Mouse (Mus musculus): ENCODE results near the gene Kif15. TPM values are rescaled to one million over a fixed set of nuclear protein-coding genes. Genes with fewer than 3 reads are reported as not detected.

Gene Kif15
- polyA plus RNA-seq, 1 experiment from 2014 or later: 27.5 TPM

- Histone ChIP-seq H3K9me3 (no peaks in the 10 kb centered on the region), H3K4me2 (peak within 1 kb of the TSS; percentile 89), H3K27ac (replicated peaks) (peak within 1 kb of the TSS; percentile 90), H3K4me3 (peak within 1 kb of the TSS; percentile 75), H3K9ac (peak within 1 kb of the TSS; percentile 88), H3K27me3 (replicated peaks) (no peaks in the 10 kb centered on the region), H3K36me3 (peaks cover 26% of the 10 kb centered on the region), H3K4me1 (peaks cover 34% of the 10 kb centered on the region)
- peak; percentile 91 for ATAC-seq (ENCODE audit: extremely low read depth, insufficient number of reproducible peaks, low FRiP score, low TSS enrichment)
- WGBS: under 1% methylated on average over 58 of the region's 69 CpGs
Observed at GRCm38 (mm10) chr9:123020995-123021631, 70.3 kb downstream of the Kif15 start, which contains the start of gene Tmem42. Tmem42 (plus strand) TSS chr9:123021326.

GRCm38 (mm10) chr9:123021636-123022379 is 71.0 kb downstream of the Kif15 start:
- H3K9ac ChIP-seq: peak overlapping the region; percentile 88
- 37% methylated on average over 18 of the region's 24 CpGs for WGBS
- peak overlapping the region; percentile 89 for H3K4me2 ChIP-seq
- H3K27me3 ChIP-seq (replicated peaks): no peaks in the 10 kb centered on the region
- H3K9me3 ChIP-seq: no peaks in the 10 kb centered on the region
- H3K36me3 ChIP-seq: peaks cover 19% of the 10 kb centered on the region
- H3K4me3 ChIP-seq: peak overlapping the region; percentile 75
- 0 out of 2 replicates have a peak, but pooled peaks have one; percentile 3 for ATAC-seq (ENCODE audit: extremely low read depth, insufficient number of reproducible peaks, low FRiP score, low TSS enrichment)
- no peak overlapping the region for H3K27ac ChIP-seq (replicated peaks)
- peaks cover 34% of the 10 kb centered on the region for H3K4me1 ChIP-seq

GRCm38 (mm10) chr9:123024201-123024600 is 73.4 kb downstream of the Kif15 start:
- H3K4me1 ChIP-seq: peaks cover 28% of the 10 kb centered on the region
- no peaks in the 10 kb centered on the region for H3K36me3 ChIP-seq
- H3K4me3 ChIP-seq: no peak overlapping the region
- H3K27ac ChIP-seq (replicated peaks): no peak overlapping the region
- no peak overlapping the region for H3K4me2 ChIP-seq
- no peaks in the 10 kb centered on the region for H3K9me3 ChIP-seq
- WGBS: 74% methylated on average over 2 of the region's 2 CpGs
- no peak for ATAC-seq (ENCODE audit: extremely low read depth, insufficient number of reproducible peaks, low FRiP score, low TSS enrichment)
- H3K9ac ChIP-seq: no peak overlapping the region
- H3K27me3 ChIP-seq (replicated peaks): no peaks in the 10 kb centered on the region

- no peak overlapping the region for H3K4me2 ChIP-seq
- H3K9me3 ChIP-seq: no peaks in the 10 kb centered on the region
- 75% methylated on average over 13 of the region's 13 CpGs for WGBS
- H3K4me1 ChIP-seq: no peaks in the 10 kb centered on the region
- H3K36me3 ChIP-seq: no peaks in the 10 kb centered on the region
- H3K4me3 ChIP-seq: no peak overlapping the region
- ATAC-seq (ENCODE audit: extremely low read depth, insufficient number of reproducible peaks, low FRiP score, low TSS enrichment): no peak
- no peaks in the 10 kb centered on the region for H3K27me3 ChIP-seq (replicated peaks)
- H3K27ac ChIP-seq (replicated peaks): no peak overlapping the region
- no peak overlapping the region for H3K9ac ChIP-seq
Observed at GRCm38 (mm10) chr9:123031496-123032246, 80.8 kb downstream of the Kif15 start.

- H3K27ac ChIP-seq (replicated peaks): no peak within 1 kb of the TSS
- H3K4me2 ChIP-seq: no peak within 1 kb of the TSS
- H3K4me3 ChIP-seq: no peak within 1 kb of the TSS
- H3K4me1 ChIP-seq: no peaks in the 10 kb centered on the region
- no peak for ATAC-seq (ENCODE audit: extremely low read depth, insufficient number of reproducible peaks, low FRiP score, low TSS enrichment)
- H3K27me3 ChIP-seq (replicated peaks): peaks cover 3% of the 10 kb centered on the region
- H3K9me3 ChIP-seq: no peaks in the 10 kb centered on the region
- no peaks in the 10 kb centered on the region for H3K36me3 ChIP-seq
- no peak within 1 kb of the TSS for H3K9ac ChIP-seq
- WGBS: 72% methylated on average over 4 of the region's 4 CpGs
Observed at GRCm38 (mm10) chr9:123034426-123034825, 83.6 kb downstream of the Kif15 start, which contains the start of gene Tgm4. Tgm4 (plus strand) TSS chr9:123034726.

- H3K4me3 ChIP-seq: no peak overlapping the region
- WGBS: 82% methylated on average over 1 of the region's 1 CpGs
- no peaks in the 10 kb centered on the region for H3K27me3 ChIP-seq (replicated peaks)
- no peaks in the 10 kb centered on the region for H3K9me3 ChIP-seq
- H3K4me2 ChIP-seq: no peak overlapping the region
- H3K9ac ChIP-seq: no peak overlapping the region
- ATAC-seq (ENCODE audit: extremely low read depth, insufficient number of reproducible peaks, low FRiP score, low TSS enrichment): no peak
- H3K36me3 ChIP-seq: no peaks in the 10 kb centered on the region
- H3K27ac ChIP-seq (replicated peaks): no peak overlapping the region
- no peaks in the 10 kb centered on the region for H3K4me1 ChIP-seq
Observed at GRCm38 (mm10) chr9:123047665-123048064, 96.8 kb downstream of the Kif15 start.

- ATAC-seq (ENCODE audit: extremely low read depth, insufficient number of reproducible peaks, low FRiP score, low TSS enrichment): no peak
- Histone ChIP-seq H3K27me3 (replicated peaks) (no peaks in the 10 kb centered on the region), H3K4me3 (no peak overlapping the region), H3K36me3 (no peaks in the 10 kb centered on the region), H3K9me3 (no peaks in the 10 kb centered on the region), H3K4me2 (no peak overlapping the region), H3K4me1 (peaks cover 8% of the 10 kb centered on the region; the same call in 1 of the 2 replicates), H3K27ac (replicated peaks) (no peak overlapping the region), H3K9ac (no peak overlapping the region)
Observed at GRCm38 (mm10) chr9:123058724-123059292, 108.0 kb downstream of the Kif15 start.

- H3K9me3 ChIP-seq: no peaks in the 10 kb centered on the region
- no peak overlapping the region for H3K9ac ChIP-seq
- WGBS: 88% methylated on average over 3 of the region's 3 CpGs
- no peak overlapping the region for H3K27ac ChIP-seq (replicated peaks)
- H3K4me2 ChIP-seq: no peak overlapping the region
- H3K4me1 ChIP-seq: peaks cover 8% of the 10 kb centered on the region; the same call in 1 of the 2 replicates
- no peaks in the 10 kb centered on the region for H3K27me3 ChIP-seq (replicated peaks)
- ATAC-seq (ENCODE audit: extremely low read depth, insufficient number of reproducible peaks, low FRiP score, low TSS enrichment): no peak
- H3K36me3 ChIP-seq: no peaks in the 10 kb centered on the region
- H3K4me3 ChIP-seq: no peak overlapping the region
Observed at GRCm38 (mm10) chr9:123060172-123060571, 109.3 kb downstream of the Kif15 start.

Other genes starting within 250 kb of the Kif15 start
- gene Topaz1, start 203.7 kb upstream of the Kif15 start, polyA plus RNA-seq (2015; fragmentation: Nextera tagmentation; extraction: Ambion mirVana): not detected in 2 replicates
- gene Tcaim, start 145.5 kb upstream of the Kif15 start, polyA plus RNA-seq (2015; fragmentation: Nextera tagmentation; extraction: Ambion mirVana): 4.6 and 4.8 TPM in 2 replicates
- gene Gm35549, start 107.0 kb upstream of the Kif15 start, polyA plus RNA-seq (2015; fragmentation: Nextera tagmentation; extraction: Ambion mirVana): 0.25 TPM in 1 of 2 replicates, not detected in the other
- gene Zfp445, start 85.0 kb upstream of the Kif15 start, polyA plus RNA-seq (2015; fragmentation: Nextera tagmentation; extraction: Ambion mirVana): 33.7 and 40.3 TPM in 2 replicates
- gene Zkscan7, start 65.4 kb upstream of the Kif15 start, polyA plus RNA-seq (2015; fragmentation: Nextera tagmentation; extraction: Ambion mirVana): 2.1 and 3.0 TPM in 2 replicates
- 11.0 and 12.0 TPM in 2 replicates for gene Zfp105, start 28.0 kb upstream of the Kif15 start, polyA plus RNA-seq (2015; fragmentation: Nextera tagmentation; extraction: Ambion mirVana)
- gene 1110059G10Rik, start within 50 bp of the Kif15 start, polyA plus RNA-seq (2015; fragmentation: Nextera tagmentation; extraction: Ambion mirVana): 20.1 and 22.3 TPM in 2 replicates
- gene Tmem42, start 70.3 kb downstream of the Kif15 start, polyA plus RNA-seq (2015; fragmentation: Nextera tagmentation; extraction: Ambion mirVana): 17.9 and 21.4 TPM in 2 replicates
- gene Tgm4, start 83.7 kb downstream of the Kif15 start, polyA plus RNA-seq (2015; fragmentation: Nextera tagmentation; extraction: Ambion mirVana): 0.27 and 0.57 TPM in 2 replicates
- 48.2 and 49.1 TPM in 2 replicates for gene Zdhhc3, start 162.2 kb downstream of the Kif15 start, polyA plus RNA-seq (2015; fragmentation: Nextera tagmentation; extraction: Ambion mirVana)
- gene Exosc7, start 162.2 kb downstream of the Kif15 start, polyA plus RNA-seq (2015; fragmentation: Nextera tagmentation; extraction: Ambion mirVana): 74.0 and 82.5 TPM in 2 replicates
- 0.20 TPM in 1 of 2 replicates, not detected in the other for gene Clec3b, start 199.9 kb downstream of the Kif15 start, polyA plus RNA-seq (2015; fragmentation: Nextera tagmentation; extraction: Ambion mirVana)